In the genomic region with DNA sequence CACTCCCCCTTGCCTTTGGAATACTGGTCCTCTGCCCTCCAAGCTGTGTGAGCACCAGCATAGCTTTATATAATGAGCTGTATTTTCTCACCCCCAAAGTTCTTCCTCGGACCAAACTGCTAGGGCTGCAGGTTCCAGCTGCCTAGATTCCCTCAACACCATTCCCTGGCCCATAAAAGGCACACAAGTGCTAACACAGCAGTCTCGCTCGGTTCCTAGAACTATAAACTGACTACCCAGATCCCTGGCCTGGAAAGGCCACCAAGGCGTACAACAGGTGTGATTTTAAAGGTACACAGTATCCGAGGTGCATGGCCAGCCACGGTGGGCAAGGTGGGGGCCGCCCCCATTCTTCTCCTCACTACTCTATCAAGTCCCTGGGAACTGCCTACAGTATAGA, we compare ENCODE assay signal across 19 mouse cellular contexts.
"Had no signal": no experiment of that assay in that cellular context is flagged by ENCODE, and none has a peak within 500 bp of the region (broad histone marks: within the 10 kb centered on the region; RNA-seq: fewer than 3 reads in every experiment).

No protein-coding gene starts in this region.

- H3K27me3 ChIP-seq: stomach, embryonic 15.5 days had no signal

- H3K27ac ChIP-seq: midbrain, embryonic 10.5 days; midbrain, embryonic 12.5 days; neural tube, embryonic 13.5 days; neural tube, embryonic 15.5 days; stomach, embryonic 15.5 days; stomach, postnatal 0 days had no signal

- DNase-seq: lung, adult 18-20 months; lung, embryonic 14.5 days; lung, postnatal 10 days; lung, postnatal 4 days; midbrain, embryonic 14.5 days; retina, postnatal 1 day; right cerebral cortex, adult 18-20 months; right cerebral cortex, postnatal 25 days; right cerebral cortex, postnatal 4 days; thymus, adult 2 months; thymus, postnatal 25 days; thymus, postnatal 4 days had no signal

- H3K36me3 ChIP-seq: neural tube, embryonic 13.5 days; neural tube, embryonic 15.5 days; stomach, embryonic 15.5 days had no signal

- H3K4me3 ChIP-seq: midbrain, embryonic 10.5 days; midbrain, embryonic 12.5 days; myocyte; neural tube, embryonic 13.5 days; neural tube, embryonic 15.5 days; stomach, embryonic 15.5 days had no signal
